16 mouse cellular contexts compared by ENCODE assay signal in genomic region chr9:57698466-57699150, GRCm38 (mm10). TPM values are rescaled to one million over a fixed set of nuclear protein-coding genes. Genes with fewer than 3 reads are reported as not detected.
DNase-seq lines count a peak whose midpoint lies in the region; ATAC-seq and TF ChIP-seq lines count a peak whose summit lies in the region.
"Had no signal": no experiment of that assay in that cellular context is flagged by ENCODE, and none has a peak within 500 bp of the region (broad histone marks: within the 10 kb centered on the region; RNA-seq: fewer than 3 reads in every experiment).

No protein-coding gene starts in this region.

- peaks cover 5% of the 10 kb centered on the region; the same call in 1 of the 2 replicates for H3K4me1 ChIP-seq in hindbrain, embryonic 14.5 days (replicated peaks; ENCODE audit: control insufficient read depth, insufficient read depth, low read length)
- no peaks in the 10 kb centered on the region for H3K4me1 ChIP-seq in hindbrain, embryonic 11.5 days (replicated peaks; ENCODE audit: control insufficient read depth, insufficient read depth, low read length)
- H3K4me1 ChIP-seq in lung, embryonic 14.5 days (ENCODE audit: insufficient read depth): peaks cover 9% of the 10 kb centered on the region; the same call in 1 of the 2 replicates

- no peak overlapping the region for H3K4me3 ChIP-seq in hindbrain, embryonic 14.5 days (replicated peaks; ENCODE audit: low read length)
- H3K4me3 ChIP-seq in hindbrain, embryonic 11.5 days (ENCODE audit: low read depth, low read length): no peak overlapping the region
- H3K4me3 ChIP-seq in lung, embryonic 14.5 days (ENCODE audit: low read depth, low read length): no peak overlapping the region
- H3K4me3 ChIP-seq: forebrain, embryonic 12.5 days; hindbrain, embryonic 13.5 days; limb, embryonic 15.5 days; stomach, embryonic 15.5 days had no signal

- no peak overlapping the region for H3K4me2 ChIP-seq in hindbrain, embryonic 14.5 days (replicated peaks)
- no peak overlapping the region for H3K4me2 ChIP-seq in hindbrain, embryonic 11.5 days (replicated peaks; ENCODE audit: low read depth, low read length)
- H3K4me2 ChIP-seq in lung, embryonic 14.5 days: no peak overlapping the region
- H3K4me2 ChIP-seq: forebrain, embryonic 12.5 days; hindbrain, embryonic 13.5 days; limb, embryonic 15.5 days; stomach, embryonic 15.5 days had no signal

- ATAC-seq in hindbrain, embryonic 14.5 days (ENCODE audit: low FRiP score): no peak
- ATAC-seq in hindbrain, embryonic 11.5 days (ENCODE audit: low FRiP score): no peak
- ATAC-seq in lung, embryonic 14.5 days (ENCODE audit: insufficient read depth): no peak
- ATAC-seq in megakaryocyte progenitor cell, adult 5-6 weeks (replicated peaks; ENCODE audit: poor library complexity): 0 out of 2 replicates have a peak, but pooled peaks have one; percentile 20

- no peak overlapping the region for H3K9ac ChIP-seq in hindbrain, embryonic 14.5 days
- H3K9ac ChIP-seq in hindbrain, embryonic 11.5 days (ENCODE audit: low read depth, low read length): no peak overlapping the region
- H3K9ac ChIP-seq in lung, embryonic 14.5 days: no peak overlapping the region
- H3K9ac ChIP-seq: forebrain, embryonic 12.5 days; hindbrain, embryonic 13.5 days; limb, embryonic 15.5 days; stomach, embryonic 15.5 days had no signal

- TF ChIP-seq CTCF in lung, embryonic 14.5 days (IDR thresholded peaks at IDR 0.05; ENCODE audit: low read depth): no peak

- H3K27ac ChIP-seq in hindbrain, embryonic 14.5 days: no peak overlapping the region
- no peak overlapping the region for H3K27ac ChIP-seq in hindbrain, embryonic 11.5 days (ENCODE audit: low read depth, low read length)
- H3K27ac ChIP-seq in lung, embryonic 14.5 days (ENCODE audit: low read depth): no peak overlapping the region
- H3K27ac ChIP-seq: forebrain, embryonic 12.5 days; hindbrain, embryonic 13.5 days; limb, embryonic 15.5 days; stomach, embryonic 15.5 days had no signal

- DNase-seq in hindbrain, embryonic 14.5 days (ENCODE audit: low spot score): peak; percentile 62
- DNase-seq in hindbrain, embryonic 11.5 days (ENCODE audit: low spot score): no peak
- peak; percentile 42 for DNase-seq in lung, embryonic 14.5 days
- DNase-seq in lung, adult 18-20 months: no peak
- DNase-seq in Muller cell, postnatal 12 days (ENCODE audit: inconsistent ontology term): peak; percentile 9
- no peak for DNase-seq in right cerebral cortex, postnatal 14 days
- DNase-seq: cerebellum, adult 2 months; gastrocnemius, postnatal 14 days; kidney, adult 8-10 months; thymus, postnatal 25 days had no signal

- H3K27me3 ChIP-seq in hindbrain, embryonic 14.5 days (ENCODE audit: control insufficient read depth, insufficient read depth, low read length): peaks cover 11% of the 10 kb centered on the region; the same call in 1 of the 2 replicates
- H3K27me3 ChIP-seq in hindbrain, embryonic 11.5 days (ENCODE audit: control insufficient read depth, insufficient read depth, low read length): peaks cover 23% of the 10 kb centered on the region
- peaks cover 30% of the 10 kb centered on the region for H3K27me3 ChIP-seq in lung, embryonic 14.5 days (ENCODE audit: insufficient read depth, low read length)

- no peaks in the 10 kb centered on the region for H3K9me3 ChIP-seq in hindbrain, embryonic 14.5 days (ENCODE audit: control insufficient read depth, low read length)
- no peaks in the 10 kb centered on the region for H3K9me3 ChIP-seq in hindbrain, embryonic 11.5 days (ENCODE audit: control insufficient read depth, low read length)
- H3K9me3 ChIP-seq in lung, embryonic 14.5 days (ENCODE audit: low read depth, low read length): no peaks in the 10 kb centered on the region
- H3K9me3 ChIP-seq: forebrain, embryonic 12.5 days; hindbrain, embryonic 13.5 days; limb, embryonic 15.5 days; stomach, embryonic 15.5 days had no signal

- no peaks in the 10 kb centered on the region for H3K36me3 ChIP-seq in hindbrain, embryonic 14.5 days (replicated peaks; ENCODE audit: control insufficient read depth, insufficient read depth)
- no peaks in the 10 kb centered on the region for H3K36me3 ChIP-seq in hindbrain, embryonic 11.5 days (ENCODE audit: control insufficient read depth, insufficient read depth, low read length)
- no peaks in the 10 kb centered on the region for H3K36me3 ChIP-seq in lung, embryonic 14.5 days (ENCODE audit: insufficient read depth)
- H3K36me3 ChIP-seq: forebrain, embryonic 12.5 days; hindbrain, embryonic 13.5 days; limb, embryonic 15.5 days; stomach, embryonic 15.5 days had no signal

- 86% methylated on average over 1 of the region's 1 CpGs for WGBS in hindbrain, embryonic 14.5 days
- WGBS in hindbrain, embryonic 11.5 days: 69% methylated on average over 1 of the region's 1 CpGs
- 68% methylated on average over 1 of the region's 1 CpGs for WGBS in lung, embryonic 14.5 days

RNA-seq across cellular contexts. Expression of gene Edc3, which starts 9.7 kb away (rescaled TPM):
- 22.1 and 23.5 TPM in 2 replicates for polyA plus RNA-seq in hindbrain, embryonic 14.5 days (2014; fragmentation: Nextera tagmentation; extraction: Ambion mirVana)
- 23.7 and 28.4 TPM in 2 replicates for polyA plus RNA-seq in hindbrain, embryonic 11.5 days (2014; fragmentation: Nextera tagmentation; extraction: Ambion mirVana)
- polyA plus RNA-seq in lung, embryonic 14.5 days (2014; fragmentation: Nextera tagmentation; extraction: Ambion mirVana): 24.0 and 24.9 TPM in 2 replicates
- 6.4 and 8.2 TPM in 2 replicates for total RNA-seq in megakaryocyte progenitor cell, adult 5-6 weeks (2015)
- total RNA-seq in megakaryocyte progenitor cell, adult 5-6 weeks (2017): 4.5 and 4.8 TPM in 2 replicates

RNA-seq across cellular contexts. Expression of gene Cyp1a1, which starts 10.9 kb away (rescaled TPM):
- polyA plus RNA-seq in hindbrain, embryonic 14.5 days (2014; fragmentation: Nextera tagmentation; extraction: Ambion mirVana): 0.10 and 0.24 TPM in 2 replicates
- not detected in 2 replicates for polyA plus RNA-seq in hindbrain, embryonic 11.5 days (2014; fragmentation: Nextera tagmentation; extraction: Ambion mirVana)
- polyA plus RNA-seq in lung, embryonic 14.5 days (2014; fragmentation: Nextera tagmentation; extraction: Ambion mirVana): not detected in 2 replicates
- total RNA-seq in megakaryocyte progenitor cell, adult 5-6 weeks (2015): 0.39 TPM in 1 of 2 replicates, not detected in the other
- total RNA-seq in megakaryocyte progenitor cell, adult 5-6 weeks (2017): 0.20 TPM in 1 of 2 replicates, not detected in the other
- polyA plus RNA-seq: forebrain, embryonic 12.5 days; heart, embryonic 14.5 days; stomach, embryonic 15.5 days had no signal

RNA-seq across cellular contexts. Expression of gene Cyp1a2, which starts 15.1 kb away (rescaled TPM):
- polyA plus RNA-seq in hindbrain, embryonic 14.5 days (2014; fragmentation: Nextera tagmentation; extraction: Ambion mirVana): not detected in 2 replicates
- not detected in 2 replicates for polyA plus RNA-seq in hindbrain, embryonic 11.5 days (2014; fragmentation: Nextera tagmentation; extraction: Ambion mirVana)
- polyA plus RNA-seq in lung, embryonic 14.5 days (2014; fragmentation: Nextera tagmentation; extraction: Ambion mirVana): not detected in 2 replicates
- not detected in 2 replicates for total RNA-seq in megakaryocyte progenitor cell, adult 5-6 weeks (2015)
- total RNA-seq in megakaryocyte progenitor cell, adult 5-6 weeks (2017): not detected in 2 replicates
- total RNA-seq: gastrocnemius, postnatal 14 days had no signal
- polyA plus RNA-seq: cerebellum, adult 2 months; forebrain, embryonic 12.5 days; heart, embryonic 14.5 days; hindbrain, embryonic 13.5 days; limb, embryonic 15.5 days; stomach, embryonic 15.5 days had no signal

RNA-seq across cellular contexts. Expression of gene Csk, which starts 45.2 kb away (rescaled TPM):
- 41.0 and 43.1 TPM in 2 replicates for polyA plus RNA-seq in hindbrain, embryonic 14.5 days (2014; fragmentation: Nextera tagmentation; extraction: Ambion mirVana)
- 29.4 and 30.7 TPM in 2 replicates for polyA plus RNA-seq in hindbrain, embryonic 11.5 days (2014; fragmentation: Nextera tagmentation; extraction: Ambion mirVana)
- 23.6 and 28.7 TPM in 2 replicates for polyA plus RNA-seq in lung, embryonic 14.5 days (2014; fragmentation: Nextera tagmentation; extraction: Ambion mirVana)
- total RNA-seq in megakaryocyte progenitor cell, adult 5-6 weeks (2015): 58.6 and 71.3 TPM in 2 replicates
- 119 and 152 TPM in 2 replicates for total RNA-seq in megakaryocyte progenitor cell, adult 5-6 weeks (2017)

Comparison
In these comparisons a context has a peak if more than half of its experiments do, and no peak if none do; other contexts are left out.
1. DNase-seq: peak in hindbrain, embryonic 14.5 days (single experiment), lung, embryonic 14.5 days (single experiment) and Muller cell, postnatal 12 days (single experiment); none in hindbrain, embryonic 11.5 days (single experiment), lung, adult 18-20 months (0 of 2) and right cerebral cortex, postnatal 14 days (single experiment).